Mouse (Mus musculus): Measurements from ENCODE around the gene Ehd4.

- TF ChIP-seq TCF12 (IDR thresholded peaks at IDR 0.05; ENCODE audit: low read depth, low read length) = no peak
- no peak for TF ChIP-seq POLR2A (IDR thresholded peaks at IDR 0.05; ENCODE audit: low read depth, low read length)
- no peak for TF ChIP-seq ZKSCAN1 (IDR thresholded peaks at IDR 0.05; ENCODE audit: borderline replicate concordance, low read depth, low read length)
- no peak for TF ChIP-seq MAX (IDR thresholded peaks at IDR 0.05; ENCODE audit: low read length)
- no peak for TF ChIP-seq CTCF (conservative IDR thresholded peaks at IDR 0.05 in 1 of 2, IDR thresholded peaks at IDR 0.05 in 1 of 2; ENCODE audit: low read depth in 2 of 2, low read length in 2 of 2)
- TF ChIP-seq USF2 (conservative IDR thresholded peaks at IDR 0.05; ENCODE audit: low read depth, low read length) = no peak
- no peak for TF ChIP-seq EP300 (IDR thresholded peaks at IDR 0.05; ENCODE audit: low read length)
- TF ChIP-seq PAX5 (IDR thresholded peaks at IDR 0.05; ENCODE audit: low read length) = no peak
- TF ChIP-seq RCOR1 (conservative IDR thresholded peaks at IDR 0.05; ENCODE audit: low read depth, low read length) = no peak
- TF ChIP-seq TBP (conservative IDR thresholded peaks at IDR 0.05; ENCODE audit: low read depth, low read length) = no peak
These were observed 25.8 kb downstream of the Ehd4 start for GRCm38 (mm10) chr2:120128611-120129051.

Data from CH12.LX (cell line).